Mouse (Mus musculus) neural tube, embryonic 14.5 days (tissue): ENCODE data around the gene Tmem211. TPM values are rescaled to one million over a fixed set of nuclear protein-coding genes. Genes with fewer than 3 reads are reported as not detected.

Experiments used
- ATAC-seq: fragments of 200-750 bp; cut with Nextera tagmentation; 2 replicates; pipeline ENCODE4 v1.8.0; 2017; ENCODE audit warnings: low read depth, mild to moderate bottlenecking, moderate TSS enrichment, moderate library complexity
- H3K27ac ChIP-seq: fragments of 300-500 bp; sonication (generic); 2 replicates; pipeline ENCODE4 v1.5.1; 2014; ENCODE audit warnings: low read depth, mild to moderate bottlenecking, control low read depth, low read length, moderate library complexity, mixed read lengths
- H3K27me3 ChIP-seq: fragments of 300-500 bp; sonication (generic); 2 replicates; pipeline ENCODE4 v1.6.1; 2014; ENCODE audit warnings: low read length; ENCODE audit not compliant: control insufficient read depth, insufficient read depth
- H3K36me3 ChIP-seq: fragments of 300-500 bp; sonication (generic); 2 replicates; pipeline ENCODE4 v1.6.1; 2014; ENCODE audit warnings: low read length, mixed read lengths; ENCODE audit not compliant: control insufficient read depth, insufficient read depth
- H3K4me1 ChIP-seq: fragments of 300-500 bp; sonication (generic); 2 replicates; pipeline ENCODE4 v1.6.1; 2014; ENCODE audit warnings: low read length; ENCODE audit not compliant: control insufficient read depth, insufficient read depth
- H3K4me2 ChIP-seq: fragments of 300-500 bp; sonication (generic); 2 replicates; pipeline ENCODE4 v1.6.1; 2014; ENCODE audit warnings: mild to moderate bottlenecking, low read depth, low read length, control low read depth
- H3K4me3 ChIP-seq: fragments of 300-500 bp; sonication (generic); 2 replicates; pipeline ENCODE4 v1.5.1; 2014; ENCODE audit warnings: low read depth, low read length, control low read depth, mixed read lengths
- H3K9ac ChIP-seq: fragments of 300-500 bp; sonication (generic); replicated peaks from 2 replicates; pipeline ENCODE4 v1.6.1; 2014; ENCODE audit warnings: low read depth, mild to moderate bottlenecking, control low read depth, low read length, mixed read lengths
- H3K9me3 ChIP-seq: fragments of 300-500 bp; sonication (generic); 2 replicates; pipeline ENCODE4 v1.6.1; 2016; ENCODE audit warnings: low read length; ENCODE audit not compliant: control insufficient read depth
- WGBS: fragments of 180-500 bp; shearing (Covaris S2); extraction: QIAGEN DNeasy Blood & Tissue Kit; methylation state at CpG from one replicate; pipeline ENCODE4 v1.1.7; 2014; 5-methylcytosine and 5-hydroxymethylcytosine counted together
- polyA plus RNA-seq: library from polyadenylated mRNA; unstranded; fragments of >200 nt; fragmentation: Nextera tagmentation; extraction: Ambion mirVana; gene quantifications from 2 replicates; pipeline ENCODE4 v1.2.1, GENCODE M21; 2014

Tmem211 gene
- polyA plus RNA-seq, 1 experiment from 2014 or later: not detected

GRCm38 (mm10) chr5:113195907-113196306 lies 30.8 kb upstream of the Tmem211 start:
- no peak overlapping the region for H3K4me2 ChIP-seq
- 91% methylated on average over 6 of the region's 6 CpGs for WGBS
- no peak for ATAC-seq

GRCm38 (mm10) chr5:113196916-113197794 lies 29.6 kb upstream of the Tmem211 start:
- Histone ChIP-seq H3K27me3 (no peaks in the 10 kb centered on the region), H3K27ac (peak overlapping the region; percentile 34; the same call in 1 of the 2 replicates), H3K9me3 (no peaks in the 10 kb centered on the region), H3K4me3 (no peak overlapping the region), H3K9ac (no peak overlapping the region), H3K36me3 (no peaks in the 10 kb centered on the region), H3K4me2 (no peak overlapping the region), H3K4me1 (0 out of 2 replicates have a peak, but pooled peaks cover under 1% of the 10 kb centered on the region)
- ATAC-seq: no peak
- 40% methylated on average over 9 of the region's 9 CpGs for WGBS

More at GRCm38 (mm10) chr5:113195907-113196306, 30.8 kb upstream of the Tmem211 start:
- Histone ChIP-seq H3K4me1 (0 out of 2 replicates have a peak, but pooled peaks cover 2% of the 10 kb centered on the region), H3K27me3 (no peaks in the 10 kb centered on the region), H3K4me3 (no peak overlapping the region), H3K9me3 (no peaks in the 10 kb centered on the region), H3K36me3 (no peaks in the 10 kb centered on the region), H3K27ac (no peak overlapping the region), H3K9ac (no peak overlapping the region)

GRCm38 (mm10) chr5:113199126-113199771 lies 27.5 kb upstream of the Tmem211 start:
- ATAC-seq: no peak
- no peaks in the 10 kb centered on the region for H3K27me3 ChIP-seq
- H3K27ac ChIP-seq: no peak overlapping the region
- H3K36me3 ChIP-seq: no peaks in the 10 kb centered on the region
- no peak overlapping the region for H3K4me2 ChIP-seq
- 44% methylated on average over 8 of the region's 8 CpGs for WGBS
- peaks cover 3% of the 10 kb centered on the region; the same call in 1 of the 2 replicates for H3K9me3 ChIP-seq
- no peak overlapping the region for H3K4me3 ChIP-seq
- no peaks in the 10 kb centered on the region for H3K4me1 ChIP-seq
- H3K9ac ChIP-seq: no peak overlapping the region

GRCm38 (mm10) chr5:113199772-113200134 lies 27.0 kb upstream of the Tmem211 start:
- Histone ChIP-seq H3K9me3 (peaks cover 3% of the 10 kb centered on the region; the same call in 1 of the 2 replicates), H3K27ac (no peak overlapping the region)
- WGBS: 90% methylated on average over 10 of the region's 10 CpGs

GRCm38 (mm10) chr5:113204193-113204592 lies 22.5 kb upstream of the Tmem211 start:
- no peak overlapping the region for H3K27ac ChIP-seq

More at GRCm38 (mm10) chr5:113199772-113200134, 27.0 kb upstream of the Tmem211 start:
- Histone ChIP-seq H3K27me3 (no peaks in the 10 kb centered on the region), H3K36me3 (no peaks in the 10 kb centered on the region), H3K4me1 (no peaks in the 10 kb centered on the region), H3K9ac (no peak overlapping the region), H3K4me3 (no peak overlapping the region), H3K4me2 (no peak overlapping the region)
- no peak for ATAC-seq

GRCm38 (mm10) chr5:113206670-113207352 lies 19.9 kb upstream of the Tmem211 start:
- 68% methylated on average over 9 of the region's 9 CpGs for WGBS
- Histone ChIP-seq H3K27me3 (no peaks in the 10 kb centered on the region), H3K9ac (no peak overlapping the region), H3K4me1 (no peaks in the 10 kb centered on the region), H3K4me3 (no peak overlapping the region), H3K4me2 (no peak overlapping the region), H3K27ac (no peak overlapping the region), H3K9me3 (peaks cover 3% of the 10 kb centered on the region; the same call in 1 of the 2 replicates), H3K36me3 (no peaks in the 10 kb centered on the region)
- no peak for ATAC-seq

More at GRCm38 (mm10) chr5:113204193-113204592, 22.5 kb upstream of the Tmem211 start:
- ATAC-seq: no peak
- peaks cover 3% of the 10 kb centered on the region; the same call in 1 of the 2 replicates for H3K9me3 ChIP-seq
- 92% methylated on average over 9 of the region's 9 CpGs for WGBS
- H3K4me3 ChIP-seq: no peak overlapping the region
- H3K9ac ChIP-seq: no peak overlapping the region
- no peaks in the 10 kb centered on the region for H3K36me3 ChIP-seq
- H3K4me2 ChIP-seq: no peak overlapping the region
- no peaks in the 10 kb centered on the region for H3K4me1 ChIP-seq
- no peaks in the 10 kb centered on the region for H3K27me3 ChIP-seq

GRCm38 (mm10) chr5:113208048-113208447 lies 18.7 kb upstream of the Tmem211 start:
- no peak for ATAC-seq
- peak overlapping the region; percentile 10; the same call in 1 of the 2 replicates for H3K27ac ChIP-seq
- no peak overlapping the region for H3K4me2 ChIP-seq
- WGBS: 64% methylated on average over 4 of the region's 4 CpGs
- no peak overlapping the region for H3K9ac ChIP-seq
- no peaks in the 10 kb centered on the region for H3K27me3 ChIP-seq
- H3K36me3 ChIP-seq: no peaks in the 10 kb centered on the region
- no peaks in the 10 kb centered on the region for H3K4me1 ChIP-seq
- peaks cover 2% of the 10 kb centered on the region; the same call in 1 of the 2 replicates for H3K9me3 ChIP-seq
- no peak overlapping the region for H3K4me3 ChIP-seq

- 37% methylated on average over 11 of the region's 11 CpGs for WGBS
- Histone ChIP-seq H3K9ac (no peak overlapping the region), H3K4me2 (no peak overlapping the region)
Measured at GRCm38 (mm10) chr5:113208622-113209400, 17.9 kb upstream of the Tmem211 start.

More at GRCm38 (mm10) chr5:113208622-113209400, 17.9 kb upstream of the Tmem211 start:
- Histone ChIP-seq H3K4me1 (no peaks in the 10 kb centered on the region), H3K9me3 (no peaks in the 10 kb centered on the region), H3K27me3 (no peaks in the 10 kb centered on the region), H3K36me3 (no peaks in the 10 kb centered on the region), H3K4me3 (no peak overlapping the region), H3K27ac (peak overlapping the region; percentile 13)
- peak; percentile 76; the same call in 1 of the 2 replicates for ATAC-seq
